Mouse (Mus musculus) embryo, embryonic 9.5 days (tissue): ENCODE data around the gene Zfyve28.

ENCODE experiments used
- DNase-seq: peaks from one replicate; pipeline ENCODE4 v3.0.0-alpha.2; 2017; ENCODE audit errors: extremely low spot score

Gene Zfyve28

GRCm38 (mm10) chr5:34251794-34252193 is 36.5 kb downstream of the Zfyve28 start:
- no peak for DNase-seq

- DNase-seq, result no peak
Observed at GRCm38 (mm10) chr5:34250090-34250489, 38.2 kb downstream of the Zfyve28 start.

GRCm38 (mm10) chr5:34249132-34249531 is 39.1 kb downstream of the Zfyve28 start:
- DNase-seq, result no peak

- DNase-seq, result no peak
Observed at GRCm38 (mm10) chr5:34246443-34246842, 41.8 kb downstream of the Zfyve28 start.

GRCm38 (mm10) chr5:34243062-34243461 is 45.2 kb downstream of the Zfyve28 start:
- no peak for DNase-seq

GRCm38 (mm10) chr5:34242224-34242963 is 45.9 kb downstream of the Zfyve28 start:
- DNase-seq, result no peak

- no peak for DNase-seq
Observed at GRCm38 (mm10) chr5:34238444-34238843, 49.8 kb downstream of the Zfyve28 start.

GRCm38 (mm10) chr5:34235898-34236420 is 52.3 kb downstream of the Zfyve28 start:
- DNase-seq, result peak; percentile 41

GRCm38 (mm10) chr5:34235056-34235455 is 53.2 kb downstream of the Zfyve28 start:
- DNase-seq, result no peak

GRCm38 (mm10) chr5:34233221-34233515 is 55.1 kb downstream of the Zfyve28 start:
- DNase-seq, result no peak

GRCm38 (mm10) chr5:34232481-34233220 is 55.6 kb downstream of the Zfyve28 start:
- DNase-seq, result no peak

- no peak for DNase-seq
Observed at GRCm38 (mm10) chr5:34231901-34232300, 56.3 kb downstream of the Zfyve28 start.

GRCm38 (mm10) chr5:34230599-34231485 is 57.4 kb downstream of the Zfyve28 start:
- DNase-seq, result no peak

- no peak for DNase-seq
Observed at GRCm38 (mm10) chr5:34229503-34229902, 58.7 kb downstream of the Zfyve28 start.

GRCm38 (mm10) chr5:34225516-34225915 is 62.7 kb downstream of the Zfyve28 start:
- DNase-seq, result no peak

GRCm38 (mm10) chr5:34224515-34224914 is 63.7 kb downstream of the Zfyve28 start:
- no peak for DNase-seq

- no peak for DNase-seq
Observed at GRCm38 (mm10) chr5:34220001-34220400, 68.2 kb downstream of the Zfyve28 start.

GRCm38 (mm10) chr5:34218672-34219071 is 69.6 kb downstream of the Zfyve28 start:
- no peak for DNase-seq

- DNase-seq, result no peak
Observed at GRCm38 (mm10) chr5:34217756-34218155, 70.5 kb downstream of the Zfyve28 start.

- DNase-seq, result no peak
Observed at GRCm38 (mm10) chr5:34216025-34216424, 72.2 kb downstream of the Zfyve28 start.

- DNase-seq, result no peak
Observed at GRCm38 (mm10) chr5:34213659-34214058, 74.6 kb downstream of the Zfyve28 start.

GRCm38 (mm10) chr5:34210279-34210678 is 78.0 kb downstream of the Zfyve28 start:
- DNase-seq, result peak; percentile 79
